Mouse (Mus musculus): ENCODE data around the gene Mrps21.
"Not testable (repeated sequence)": the region's sequence is repeated elsewhere in the genome, so short reads cannot be mapped to it uniquely, and the experiment has no call there.

Gene Mrps21

DNA sequence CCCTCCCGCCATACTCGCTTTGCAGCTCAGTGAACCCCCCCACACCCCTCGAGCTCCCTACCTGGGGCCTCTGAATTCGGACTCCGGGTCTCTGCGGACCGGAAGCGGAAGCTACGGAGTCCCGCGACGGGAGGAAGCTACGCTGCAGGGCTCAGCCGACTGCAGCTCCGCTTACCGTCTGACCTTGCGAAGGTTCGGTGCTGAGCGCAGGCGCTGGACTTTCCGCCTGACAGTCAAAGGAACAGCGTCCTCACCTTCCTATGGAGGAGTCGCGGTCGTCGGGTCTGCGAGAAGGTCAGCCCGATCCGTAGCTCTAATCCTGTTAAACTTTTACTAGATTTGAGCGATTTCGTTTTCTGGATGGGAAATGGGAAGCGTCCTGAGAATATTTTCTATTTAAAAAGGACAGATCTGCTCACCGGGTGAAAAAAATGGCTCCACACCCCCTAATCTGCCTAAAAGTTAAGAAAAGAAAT lies at the start of gene Mrps21:
TSS of gene Mrps21 (minus strand) at position 128 of the 476 bp plus-strand sequence.
- peak; percentile 78 for DNase-seq

DNA sequence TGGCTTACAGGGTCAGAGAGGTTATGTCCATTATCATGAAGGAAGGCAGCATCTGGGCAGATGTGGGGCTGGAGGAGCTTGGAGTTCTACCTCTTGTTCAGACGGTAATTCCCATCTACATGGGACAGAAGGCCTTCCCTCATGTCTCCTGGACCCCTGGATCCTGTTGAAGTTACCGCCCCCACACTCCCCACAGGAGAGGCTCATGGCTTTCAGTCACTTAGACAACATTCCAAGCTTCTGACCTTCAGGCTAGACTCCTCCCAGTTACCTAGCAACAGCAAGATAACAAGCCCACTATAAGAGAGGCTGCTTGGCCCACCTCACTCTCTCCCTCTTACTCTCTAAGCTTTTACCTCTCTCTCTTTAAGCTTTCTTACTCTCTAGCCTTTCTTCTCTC lies 49.2 kb upstream of the Mrps21 start:
- DNase-seq: not testable (repeated sequence)

DNA sequence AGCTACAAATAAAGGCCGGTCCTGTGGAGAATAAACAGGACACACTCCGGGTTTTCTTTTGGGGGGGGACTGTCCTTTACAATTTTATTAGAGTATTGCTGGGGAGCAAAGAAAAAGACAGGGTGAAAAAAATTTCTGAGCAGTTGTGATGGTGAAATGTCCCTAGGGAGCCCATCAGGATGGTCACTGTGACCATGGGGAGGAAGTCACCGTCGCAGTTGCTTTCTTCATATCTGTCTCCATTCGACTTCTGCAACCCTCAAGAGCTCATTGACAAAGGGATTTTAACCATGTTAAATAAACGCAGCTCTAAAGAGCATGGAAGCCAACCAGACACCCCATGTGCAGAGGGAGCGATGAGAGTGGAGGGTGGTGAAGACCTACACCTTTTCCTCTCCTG lies 45.4 kb upstream of the Mrps21 start:
- no peak for DNase-seq

DNA sequence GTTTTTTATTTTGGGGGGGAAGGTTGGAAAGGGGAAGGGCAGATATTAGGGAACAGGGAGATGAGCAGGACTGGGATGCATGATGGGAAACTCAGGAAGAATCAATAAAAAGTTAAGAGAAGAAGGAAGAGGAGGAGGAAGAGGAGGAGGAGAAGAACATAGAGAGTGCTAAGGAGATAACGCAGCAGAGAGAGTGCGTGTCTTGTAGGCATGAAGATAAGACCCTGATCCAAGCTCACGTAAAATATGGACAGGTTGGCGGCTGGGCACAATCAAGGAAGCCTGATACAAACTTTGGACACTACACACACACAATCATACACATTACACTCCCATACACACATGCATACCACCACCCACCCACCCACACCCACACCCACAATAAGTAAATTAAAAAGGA lies 43.4 kb upstream of the Mrps21 start:
- DNase-seq: no peak

DNA sequence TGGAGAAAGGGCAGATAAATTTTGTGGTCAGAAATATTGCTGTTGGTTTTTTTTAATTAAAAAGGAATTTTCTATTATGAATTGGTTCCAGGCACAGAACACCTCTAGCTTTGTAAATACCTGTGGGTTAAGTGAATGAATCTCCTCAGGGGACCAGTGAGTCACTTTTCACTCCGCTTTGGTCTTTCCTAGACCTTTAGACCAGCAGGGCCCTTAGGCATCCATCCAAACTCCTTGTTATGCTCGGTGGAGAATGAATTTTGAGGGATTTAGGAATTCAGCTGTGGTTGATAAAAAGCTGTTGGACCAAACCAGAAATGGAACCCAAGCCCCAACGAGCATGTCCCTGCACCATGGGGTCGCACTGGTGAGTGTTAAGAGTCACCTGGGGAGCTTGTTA lies 36.3 kb upstream of the Mrps21 start:
- DNase-seq: no peak

DNA sequence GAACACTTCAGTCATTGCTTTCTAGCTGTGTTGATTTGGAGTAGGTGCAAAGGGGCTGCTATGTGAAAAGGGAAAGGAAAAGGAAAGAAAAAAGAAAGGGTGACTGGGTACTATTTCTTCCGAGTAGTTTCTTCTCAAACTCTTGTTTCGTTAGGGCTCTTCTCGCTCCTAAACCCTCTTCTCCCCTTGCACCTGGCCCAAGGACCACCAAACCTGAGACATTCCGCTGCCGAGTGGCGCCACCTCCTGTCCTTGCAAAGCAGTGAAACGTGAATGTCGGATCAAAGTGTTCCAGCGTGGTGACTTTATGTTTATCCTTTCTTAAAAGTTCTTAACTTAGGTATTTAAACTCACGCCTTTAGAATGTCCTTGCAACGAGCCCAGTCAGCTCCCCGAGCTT lies 35.5 kb upstream of the Mrps21 start:
- no peak for DNase-seq

DNA sequence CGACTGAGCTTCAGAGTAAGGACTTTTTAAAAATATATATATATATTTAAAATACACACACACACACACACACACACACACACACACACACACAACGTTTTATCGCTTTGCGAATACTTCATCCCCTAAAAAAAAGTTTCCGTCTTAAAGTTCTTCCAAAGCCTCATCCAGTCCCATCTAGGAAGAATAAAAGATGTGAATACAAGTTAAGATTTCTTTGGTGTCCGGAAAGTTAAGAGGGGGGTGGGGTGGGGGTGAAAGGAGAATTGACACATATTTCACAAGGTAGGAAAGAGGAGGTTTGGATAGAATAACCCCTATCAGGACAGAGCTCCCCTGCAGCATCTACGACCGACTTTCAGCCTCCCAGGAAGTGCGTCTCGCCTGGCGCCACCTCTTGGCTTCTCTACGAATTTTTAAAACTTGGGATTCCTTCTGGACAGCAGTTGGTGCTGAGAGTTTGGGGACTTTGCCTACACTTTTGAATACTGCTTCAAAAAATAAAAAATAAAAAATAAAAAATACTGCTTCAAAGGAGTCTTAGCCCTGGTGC lies 34.7 kb upstream of the Mrps21 start:
- peak; percentile 34 for DNase-seq

DNA sequence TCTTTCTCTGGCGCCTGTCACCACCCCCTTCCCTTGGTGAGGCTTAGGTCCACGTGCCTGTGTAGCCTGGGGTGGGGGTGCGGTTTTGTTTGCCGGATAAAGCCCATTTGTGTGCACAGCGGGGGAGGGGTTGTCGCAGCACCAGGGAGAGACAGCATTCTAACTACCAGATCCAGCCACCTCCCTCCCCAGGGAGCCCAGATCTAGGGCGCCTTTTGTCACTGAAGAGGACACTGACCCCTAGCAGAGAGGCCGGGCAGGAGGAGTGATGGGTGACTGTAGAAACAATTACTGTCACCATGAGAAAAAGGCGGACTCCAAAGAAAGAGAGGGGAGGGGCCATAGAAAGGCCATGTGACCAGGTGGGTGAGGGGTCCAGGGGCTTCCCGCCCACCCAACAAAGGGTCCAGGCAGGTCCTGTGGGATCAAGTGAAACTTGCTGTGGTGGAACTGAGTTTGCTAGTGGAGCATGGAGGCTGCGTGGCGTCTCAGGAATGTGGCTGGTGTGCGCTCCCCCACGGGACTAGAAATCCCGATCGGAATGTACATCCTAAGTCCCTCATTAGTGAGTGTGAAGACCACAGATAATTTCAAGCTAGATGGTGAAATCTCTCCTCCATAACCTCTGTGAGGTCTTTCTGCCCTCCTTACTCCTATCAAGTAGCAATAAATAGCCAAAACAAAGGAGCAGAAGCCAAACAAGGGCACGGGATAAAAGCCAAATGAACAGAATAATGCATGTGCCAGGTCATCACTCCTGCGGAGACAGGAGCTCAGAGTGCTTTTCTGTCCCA lies 34.0 kb upstream of the Mrps21 start:
- peak; percentile 39 for DNase-seq

DNA sequence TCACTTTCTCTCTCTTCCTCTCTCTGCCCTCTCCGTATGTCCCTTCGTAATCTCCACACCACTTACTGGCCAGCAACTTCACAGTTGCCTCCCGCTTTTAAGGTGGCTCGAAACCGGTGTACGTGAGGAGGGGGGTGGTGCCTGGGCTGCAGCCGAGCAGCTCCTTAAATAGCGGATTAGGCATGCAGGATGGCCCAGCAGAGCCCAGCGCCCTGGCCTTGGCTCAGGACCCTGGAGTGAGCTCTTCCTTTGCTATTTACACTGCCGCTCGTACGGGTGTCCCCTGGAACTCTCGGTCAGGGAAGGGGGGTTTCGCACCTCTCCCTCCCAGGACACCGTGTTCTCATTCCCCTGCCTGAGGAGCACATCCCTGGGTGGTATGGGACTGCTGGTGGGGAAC lies 33.2 kb upstream of the Mrps21 start, which contains the start of gene Car14:
TSS of gene Car14 (minus strand) at position 124 of the 400 bp plus-strand sequence.
- DNase-seq: no peak

DNA sequence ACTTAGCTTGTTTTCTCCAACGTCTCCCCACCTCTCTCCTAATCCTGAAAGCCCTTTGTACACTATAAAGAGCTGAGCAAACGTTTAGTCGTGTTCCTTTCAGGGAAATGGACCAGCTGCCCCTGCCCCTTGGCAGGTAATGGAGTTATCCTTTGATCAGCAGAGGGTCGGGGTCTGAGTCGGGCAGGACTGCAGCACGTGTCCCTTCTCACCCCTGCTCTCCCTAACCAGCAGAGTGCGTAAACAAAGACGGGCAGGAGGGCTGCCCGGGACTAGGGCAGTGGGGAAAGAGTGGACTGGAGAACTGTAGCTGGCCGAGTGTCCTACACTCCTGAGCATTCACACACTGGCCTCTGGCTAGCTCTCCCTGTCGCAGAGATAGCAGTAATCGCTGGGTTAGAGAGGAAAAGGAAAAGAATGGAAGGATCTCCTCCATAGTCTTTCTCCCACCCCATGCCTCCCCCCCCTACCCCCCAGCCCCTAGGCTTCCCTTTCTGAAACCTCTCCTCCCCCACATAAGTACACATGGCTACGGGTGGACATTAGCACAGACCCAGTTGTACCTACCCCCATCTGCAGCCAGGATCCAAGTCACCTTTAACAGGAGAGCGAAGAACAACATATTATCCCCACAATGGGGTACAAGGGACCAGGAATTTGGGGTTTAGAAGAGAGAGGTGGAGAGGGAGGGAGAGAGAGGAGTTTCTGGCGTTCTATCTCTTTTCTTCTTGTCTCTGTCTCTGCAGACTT lies 32.6 kb upstream of the Mrps21 start:
- DNase-seq: no peak

DNA sequence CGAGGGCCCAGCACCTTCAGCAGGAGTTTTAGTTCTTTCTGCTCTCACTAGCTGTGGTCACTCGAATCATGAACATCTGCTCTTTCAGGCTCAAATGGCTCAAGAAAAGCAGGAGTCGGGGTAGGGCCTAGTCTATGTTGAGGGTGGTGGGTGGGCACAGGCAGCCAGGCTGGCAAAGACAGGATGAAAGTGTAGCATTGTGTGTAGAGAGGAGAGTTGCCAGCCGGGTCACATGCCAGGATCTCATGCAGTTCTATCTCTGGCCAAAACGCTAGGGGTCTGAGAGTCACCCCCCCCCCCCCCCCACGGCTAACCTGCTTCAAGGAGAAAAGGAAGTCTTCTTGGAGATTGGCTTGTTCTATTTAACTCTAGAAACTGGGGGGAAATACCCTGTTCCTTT lies 31.3 kb upstream of the Mrps21 start:
- DNase-seq: no peak

DNA sequence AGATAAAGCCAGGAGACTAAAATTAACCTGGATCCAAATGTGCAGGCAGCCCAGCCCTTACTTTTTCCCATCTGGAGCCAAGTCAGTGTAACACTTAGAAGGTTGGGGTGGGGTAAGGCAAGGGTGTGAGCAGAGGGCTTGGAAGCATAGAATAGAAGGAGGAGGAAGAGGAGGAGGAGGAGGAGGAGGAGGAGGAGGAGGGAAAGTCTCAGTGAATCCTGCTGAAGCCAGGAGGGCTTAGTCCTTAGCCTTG lies 31.0 kb upstream of the Mrps21 start:
- DNase-seq: no peak

DNA sequence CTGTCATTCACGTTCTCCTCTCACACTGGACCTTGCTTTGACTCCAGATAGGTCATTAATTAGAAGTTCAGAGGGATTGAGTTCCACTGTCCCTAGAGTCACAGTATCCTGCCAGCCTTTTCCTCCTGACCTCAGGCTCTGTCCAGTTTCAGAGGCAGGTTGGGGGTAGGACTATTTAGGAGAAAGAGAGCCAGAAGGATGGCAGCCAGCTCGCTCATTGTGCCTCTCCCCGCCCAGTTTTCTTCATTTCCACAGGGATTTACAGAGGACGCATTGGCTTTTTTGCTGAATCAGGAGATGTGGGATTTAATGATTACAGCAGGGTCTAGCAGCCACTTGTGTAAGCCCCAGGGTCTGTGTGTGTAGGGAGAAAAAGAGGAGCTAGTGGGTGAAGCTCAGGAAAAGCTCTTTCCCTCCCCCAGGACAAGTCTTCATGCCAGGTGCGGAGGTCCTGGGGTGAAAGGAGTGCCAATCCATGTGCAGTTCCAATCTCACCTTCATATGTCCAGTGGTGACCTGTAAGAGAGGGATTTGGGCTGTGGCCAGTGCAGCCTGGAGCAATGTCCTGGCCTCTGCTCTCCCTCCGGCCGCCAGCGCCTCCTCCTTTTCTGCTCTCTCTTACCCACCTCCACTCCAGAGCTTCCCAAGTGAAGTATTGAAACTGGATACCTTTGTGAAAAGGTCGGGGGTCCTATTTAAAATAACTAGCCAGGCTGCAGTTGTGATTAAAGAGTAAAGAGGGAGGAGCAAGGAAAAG lies 30.5 kb upstream of the Mrps21 start:
- no peak for DNase-seq

DNA sequence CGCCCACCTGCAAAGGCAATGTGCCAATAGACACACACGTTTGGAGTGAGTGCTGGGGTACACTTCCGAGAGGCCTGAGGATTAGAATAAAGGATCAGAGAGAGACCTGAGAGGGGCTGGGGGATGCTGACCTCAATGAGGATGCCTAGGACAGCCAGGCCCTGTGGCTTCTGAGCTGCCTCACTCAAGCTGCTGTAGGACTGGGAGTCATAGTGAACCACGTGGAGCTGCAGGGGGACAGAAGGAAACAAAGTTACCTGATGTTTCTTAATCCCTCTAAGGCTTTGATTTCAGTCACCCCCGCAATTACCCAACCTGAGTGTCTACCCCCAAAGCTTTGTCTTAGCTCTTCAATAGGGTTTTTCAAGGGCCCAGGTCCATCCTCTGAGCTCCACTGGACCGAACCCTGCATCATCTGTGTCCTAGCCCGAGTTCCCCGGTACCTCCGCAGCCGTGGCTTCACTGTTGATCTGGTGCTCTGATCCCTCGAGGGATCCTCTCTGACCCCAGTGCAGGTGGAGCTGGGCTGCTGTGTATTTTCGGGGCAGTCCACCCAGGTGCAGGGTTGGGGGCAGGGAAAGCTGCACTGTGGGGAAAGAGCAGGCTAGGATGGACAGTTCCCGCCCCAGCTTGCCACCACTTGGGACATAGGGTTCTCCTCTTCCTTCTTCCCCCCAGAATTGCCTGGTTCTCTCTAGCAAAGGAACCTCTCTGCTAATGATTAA lies 28.6 kb upstream of the Mrps21 start:
- no peak for DNase-seq

DNA sequence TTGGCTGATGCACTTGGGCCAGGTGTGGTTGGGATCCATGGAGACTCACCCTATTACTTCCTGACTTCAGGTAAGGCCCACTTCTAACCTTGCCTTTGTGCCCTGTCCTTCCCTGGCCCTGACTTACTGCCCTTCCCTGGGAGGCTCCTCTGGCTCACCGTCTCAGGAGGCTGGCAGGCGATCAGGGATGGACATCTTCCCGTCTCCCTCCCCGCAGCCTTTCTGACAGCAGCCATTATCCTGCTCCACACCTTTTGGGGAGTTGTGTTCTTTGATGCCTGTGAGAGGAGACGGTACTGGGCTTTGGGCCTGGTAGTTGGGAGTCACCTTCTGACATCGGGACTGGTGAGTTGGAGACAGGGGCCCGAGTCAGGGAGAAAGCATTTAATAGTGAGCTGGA lies 24.2 kb upstream of the Mrps21 start:
- DNase-seq: not testable (repeated sequence)

DNA sequence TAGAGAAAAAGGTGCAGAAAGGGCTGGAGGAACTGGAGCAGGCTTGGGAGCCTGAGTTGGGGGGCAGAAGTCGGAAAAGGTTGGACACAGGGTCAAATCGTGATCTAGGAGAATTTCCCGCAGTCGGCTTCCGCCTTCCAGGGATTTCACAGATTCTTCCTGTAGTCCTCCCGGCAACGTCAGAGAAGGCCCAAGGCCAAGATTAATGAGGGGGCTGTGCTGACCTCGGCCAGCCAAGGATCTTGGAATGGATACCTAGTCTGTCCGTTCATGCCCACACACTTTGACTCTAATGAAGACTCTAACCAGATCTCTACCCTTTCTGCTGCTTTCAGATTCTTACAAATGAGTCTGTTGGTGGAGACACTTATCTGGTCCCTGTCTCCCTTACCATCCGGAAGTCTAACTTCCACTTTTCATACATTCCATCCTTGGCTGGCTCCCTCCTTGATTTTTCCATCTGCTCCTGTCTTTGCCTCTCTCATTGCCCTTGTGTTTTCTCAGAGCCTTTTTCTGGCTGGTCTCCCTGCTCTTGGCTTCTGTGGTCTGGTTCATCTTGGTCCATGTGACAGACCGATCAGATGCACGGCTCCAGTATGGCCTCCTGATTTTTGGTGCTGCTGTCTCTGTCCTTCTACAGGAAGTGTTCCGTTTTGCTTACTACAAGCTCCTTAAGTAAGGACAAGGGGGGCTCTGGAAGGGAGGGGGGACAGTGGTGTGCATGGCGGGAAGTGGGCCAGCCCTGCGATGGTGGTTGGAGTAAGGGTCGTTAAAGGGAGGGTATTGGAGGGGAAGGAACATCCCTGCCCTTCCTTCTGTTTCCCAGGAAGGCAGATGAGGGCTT lies 23.2 kb upstream of the Mrps21 start:
- peak; percentile 50 for DNase-seq

DNA sequence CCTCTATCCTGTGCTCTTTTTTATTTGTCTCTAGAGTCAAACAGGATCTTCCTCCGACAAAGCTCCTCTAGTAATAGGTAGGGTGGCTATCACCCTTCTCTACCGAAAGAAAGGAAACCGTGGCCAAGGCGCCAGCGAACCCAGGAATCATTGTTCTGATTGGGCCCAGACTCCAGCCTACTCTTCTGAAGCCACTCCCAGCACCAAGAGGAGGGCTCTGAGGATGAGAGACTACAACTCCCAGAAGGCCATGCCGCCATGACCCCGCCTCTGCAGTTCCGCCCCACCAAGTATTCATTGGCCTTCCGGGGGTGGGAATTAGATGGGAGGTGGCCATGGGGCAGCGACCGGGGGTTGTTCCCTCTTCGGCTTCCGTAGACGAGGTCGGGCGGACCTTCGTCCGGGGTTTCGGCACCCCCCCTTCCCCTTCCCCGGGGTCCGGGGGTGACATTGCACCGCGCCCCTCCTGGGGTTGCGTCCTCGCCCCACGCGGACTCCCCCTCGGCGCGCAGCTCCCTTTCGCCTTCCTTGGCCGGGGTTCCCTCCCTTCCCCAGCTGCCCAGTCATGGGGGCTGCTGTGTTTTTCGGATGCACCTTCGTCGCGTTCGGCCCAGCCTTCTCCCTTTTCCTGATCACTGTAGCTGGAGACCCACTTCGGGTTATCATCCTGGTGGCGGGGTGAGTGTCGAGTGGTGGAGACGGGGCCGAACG lies 22.4 kb upstream of the Mrps21 start, which contains the start of gene Aph1a:
TSS of gene Aph1a (plus strand) at position 364 of the 711 bp plus-strand sequence.
- peak; percentile 96 for DNase-seq

DNA sequence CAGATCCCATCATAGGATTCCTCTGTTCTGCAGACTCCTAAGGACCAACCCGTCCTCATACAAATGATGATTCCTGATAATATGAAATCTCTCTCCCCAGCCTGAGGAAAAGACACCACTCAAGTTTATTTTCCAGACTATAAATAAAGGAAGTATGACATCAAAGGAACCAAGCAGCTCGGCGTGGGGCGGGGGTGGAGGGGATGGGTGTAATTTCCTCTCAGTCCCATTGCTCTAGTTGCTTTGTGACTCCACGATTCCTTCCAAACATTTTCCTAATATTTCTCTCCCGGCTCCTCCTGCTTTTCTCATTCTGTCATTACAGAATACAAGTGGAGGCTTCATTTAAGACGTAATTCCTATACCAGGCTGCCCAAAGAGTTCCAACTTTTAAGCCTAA lies 21.8 kb upstream of the Mrps21 start:
- no peak for DNase-seq

DNA sequence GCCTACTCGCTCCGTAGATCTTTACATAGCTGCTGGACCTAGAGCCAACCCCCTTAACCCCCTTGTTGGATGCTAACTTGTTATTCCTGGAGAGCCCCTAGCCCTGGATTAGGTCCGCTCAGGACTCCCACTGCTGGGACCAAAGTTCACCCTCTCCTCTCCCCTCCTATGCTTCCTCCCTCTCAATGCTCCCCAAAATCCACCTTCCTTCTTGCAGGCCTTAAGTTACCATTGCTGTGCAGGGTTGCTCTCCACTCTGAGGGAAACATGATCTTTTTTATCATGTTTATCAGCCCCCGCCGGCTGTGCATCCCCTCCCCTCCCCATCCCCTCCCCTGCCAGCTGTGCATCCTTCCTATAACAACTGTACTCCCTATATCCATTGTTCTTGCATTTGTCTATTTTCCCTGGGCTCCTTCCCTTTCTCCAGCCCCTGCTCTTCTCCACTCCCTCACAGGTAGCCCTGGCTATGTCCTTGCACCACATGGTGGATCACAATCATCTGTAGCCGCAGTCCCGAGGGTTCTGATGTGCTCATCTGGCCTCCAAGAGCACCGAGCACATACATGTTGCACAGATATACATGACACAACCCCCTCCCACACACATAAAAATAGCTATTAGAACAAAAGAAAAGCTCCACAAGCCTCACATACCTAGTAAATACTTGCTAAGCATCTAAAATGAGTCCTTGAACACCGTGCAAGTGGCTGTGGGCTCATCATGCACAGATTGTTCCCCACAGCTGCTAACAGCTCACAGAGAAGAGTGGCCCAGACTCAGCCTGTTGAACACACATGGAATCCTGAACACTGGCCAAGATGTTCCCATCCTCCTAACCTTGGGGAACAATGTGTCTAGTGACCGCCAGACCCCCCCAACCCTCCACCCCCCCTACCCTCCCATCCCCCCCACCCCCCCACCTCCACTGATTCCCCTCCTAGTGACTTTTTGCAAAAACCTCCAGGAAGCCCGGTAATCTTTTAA lies 21.0 kb upstream of the Mrps21 start:
- DNase-seq: no peak
